Mouse (Mus musculus): ENCODE results near the gene Bnip3.

DNA sequence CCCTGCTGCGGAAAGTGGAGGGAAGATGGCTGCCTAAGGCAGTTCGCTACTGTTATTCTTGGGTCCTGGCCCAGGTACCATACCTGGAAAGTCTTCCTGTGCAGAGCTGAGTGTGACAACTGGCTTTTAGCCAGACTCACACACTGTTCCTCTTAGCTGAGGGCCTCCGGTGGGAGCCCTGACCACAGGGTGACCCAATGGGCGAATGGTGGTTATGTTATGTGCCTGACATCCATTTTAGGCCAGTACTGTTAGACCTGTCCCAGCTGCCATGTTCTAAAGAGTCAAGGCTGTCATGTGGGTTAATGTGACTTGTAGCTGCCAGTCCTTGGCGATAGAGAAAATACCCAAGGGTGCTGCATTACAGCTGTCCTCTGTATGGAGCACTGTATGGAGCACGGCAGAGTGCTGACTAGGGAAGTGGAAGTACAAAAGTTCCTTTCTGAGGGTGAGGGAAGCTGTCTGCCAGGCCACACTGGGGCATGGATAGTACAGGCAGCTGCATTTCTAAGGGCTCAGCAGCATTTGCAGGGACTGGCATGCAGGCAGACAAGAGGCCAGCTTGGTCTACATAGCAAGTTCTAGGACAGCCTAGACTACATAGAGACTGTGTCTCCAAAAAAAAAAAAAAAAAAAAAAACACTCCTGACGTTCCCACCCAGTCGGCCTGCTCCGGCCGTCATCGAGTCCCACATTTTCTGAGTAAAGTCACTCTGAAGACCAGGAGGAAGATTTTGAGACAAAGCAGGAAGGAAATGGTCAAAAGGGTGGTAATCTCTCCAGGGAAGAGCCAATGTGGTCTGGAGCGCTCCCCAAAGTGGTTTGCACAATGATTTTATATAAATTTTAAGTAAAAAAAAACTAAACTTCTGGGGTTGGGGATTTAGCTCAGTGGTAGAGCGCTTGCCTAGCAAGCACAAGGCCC lies 23.7 kb downstream of the Bnip3 start:
- TF ChIP-seq POLR2A (IDR thresholded peaks at IDR 0.05; ENCODE audit: control insufficient read depth, low read depth, low read length) (no peak), CTCF (IDR thresholded peaks at IDR 0.05; ENCODE audit: control insufficient read depth, insufficient read depth, insufficient replicate concordance, low read depth, low read length) (no peak)

Measured in testis, adult 2 months (tissue).